Mouse (Mus musculus): ENCODE results near the gene Cacna2d2.

GRCm38 (mm10) chr9:107375451-107375850 lies 24.0 kb upstream of the Cacna2d2 start:
- TF ChIP-seq POLR2A (IDR thresholded peaks at IDR 0.05; ENCODE audit: extremely low read depth, insufficient read depth, low read length) (no peak), CTCF (IDR thresholded peaks at IDR 0.05; ENCODE audit: low read depth, low read length) (no peak)
